Mouse (Mus musculus) E14TG2a.4 (cell line): Measurements from ENCODE around the gene Il17rd.

Experiments
- CTCF ChIP-seq: conservative IDR thresholded peaks from 2 replicates; pipeline ENCODE4 v1.5.1; 2014; ENCODE audit warnings: low read length
- NANOG ChIP-seq: IDR thresholded peaks from 2 replicates; pipeline ENCODE4 v1.6.1; 2014; ENCODE audit warnings: borderline replicate concordance, low read length, mixed read lengths

DNA sequence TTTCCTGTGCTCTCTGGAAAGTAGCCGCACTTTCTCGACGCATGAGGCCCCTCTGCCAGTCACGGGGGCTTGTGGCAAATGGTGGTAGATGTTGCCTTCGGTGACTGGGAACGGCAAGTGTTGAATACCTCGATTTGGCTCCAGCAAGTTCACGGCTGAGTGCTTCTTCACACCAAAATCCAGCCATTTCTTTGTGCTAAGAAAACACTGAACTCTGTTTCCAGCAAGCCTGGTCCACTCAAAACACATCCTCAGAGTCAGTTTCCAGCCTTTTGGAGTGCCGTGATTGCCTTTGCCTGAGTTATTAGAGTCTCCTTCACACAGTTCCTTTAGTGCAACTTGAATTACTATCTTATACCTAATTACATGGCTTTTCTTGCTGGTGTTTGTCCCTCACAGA is 11.3 kb downstream of the Il17rd start:
- TF ChIP-seq CTCF (no peak), NANOG (no peak)
